Mouse (Mus musculus) c-Kit-negative CD71-positive TER-119-positive erythroid progenitor cells, embryonic 14.5 days (primary cell): Measurements from ENCODE around the gene Dbx2.

Experiments used
- DNase-seq: peaks from one replicate; pipeline ENCODE4 v3.0.0-alpha.2; 2013; ENCODE audit warnings: low read depth, low spot score

Gene Dbx2

DNA sequence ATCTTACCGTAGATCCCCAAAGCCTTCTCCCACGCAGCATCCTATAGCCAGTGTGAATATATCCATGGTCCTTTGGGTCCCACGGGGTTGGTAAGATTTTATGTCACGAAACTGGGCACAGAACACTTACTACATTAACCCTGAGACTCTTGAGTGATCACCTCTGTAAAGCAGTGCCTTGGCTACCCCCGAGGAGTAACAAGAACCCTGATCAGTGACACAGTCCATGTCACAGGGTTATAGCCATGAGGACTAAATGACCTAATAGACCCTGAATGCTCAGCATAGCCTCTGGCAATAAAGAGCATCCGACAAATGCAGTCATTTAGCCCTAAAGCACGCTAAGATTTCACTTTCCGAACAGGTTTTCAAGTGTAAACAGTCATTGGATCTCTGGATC is 33.0 kb downstream of the Dbx2 start:
- no peak for DNase-seq

DNA sequence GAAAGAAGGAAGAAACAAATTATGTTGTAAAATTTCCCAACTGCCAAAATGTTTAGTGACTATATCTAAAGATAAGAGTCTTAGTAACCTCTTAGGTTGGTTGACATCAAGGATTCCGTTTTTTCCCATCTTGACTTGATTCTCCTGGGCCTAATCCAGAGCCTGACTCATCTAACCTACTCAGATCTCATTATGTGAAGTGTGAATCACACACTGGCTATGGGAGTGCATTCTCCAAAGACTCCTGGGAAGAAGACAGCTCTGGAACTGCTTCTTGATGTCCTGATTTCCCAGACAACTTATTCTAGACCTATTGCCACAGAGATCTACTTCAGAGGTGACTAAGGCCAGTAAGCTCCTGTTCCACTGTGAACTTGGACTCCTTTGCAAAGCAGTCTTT is 43.2 kb downstream of the Dbx2 start:
- no peak for DNase-seq

DNA sequence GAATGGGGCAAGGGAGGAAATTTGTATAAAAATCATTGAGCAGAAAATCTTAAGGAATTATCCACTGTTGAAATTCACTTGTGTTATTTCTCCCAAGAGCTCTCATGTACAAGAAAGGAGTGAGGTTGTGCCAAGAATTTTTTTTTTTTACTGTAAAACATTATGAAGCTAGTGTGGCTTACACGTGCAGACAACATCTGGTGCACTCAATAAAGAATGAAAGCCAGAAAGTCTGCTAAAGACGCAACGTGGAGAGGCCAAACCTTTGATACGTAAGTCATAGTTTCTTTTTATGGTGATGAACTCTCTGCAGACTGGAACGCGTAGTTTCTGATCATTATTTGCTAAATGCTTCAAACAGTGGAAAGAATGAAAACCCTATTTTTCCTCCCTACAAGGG is 54.6 kb downstream of the Dbx2 start:
- no peak for DNase-seq

- DNase-seq, result no peak
Measured at GRCm38 (mm10) chr15:95598630-95599029, 57.1 kb downstream of the Dbx2 start.

GRCm38 (mm10) chr15:95586906-95587305 is 68.9 kb downstream of the Dbx2 start:
- DNase-seq, result no peak

GRCm38 (mm10) chr15:95584891-95585290 is 70.9 kb downstream of the Dbx2 start:
- no peak for DNase-seq

GRCm38 (mm10) chr15:95574661-95575060 is 81.1 kb downstream of the Dbx2 start:
- peak; percentile 4 for DNase-seq
